Mouse (Mus musculus) spleen, postnatal 4 days (tissue): ENCODE results near the gene Pcdh18.

Experiments used
- DNase-seq, 2 experiments: peaks; one replicate each; pipeline ENCODE4 v3.0.0; 2022; ENCODE audit warnings: low spot score in 2 of 2

Gene Pcdh18

DNA sequence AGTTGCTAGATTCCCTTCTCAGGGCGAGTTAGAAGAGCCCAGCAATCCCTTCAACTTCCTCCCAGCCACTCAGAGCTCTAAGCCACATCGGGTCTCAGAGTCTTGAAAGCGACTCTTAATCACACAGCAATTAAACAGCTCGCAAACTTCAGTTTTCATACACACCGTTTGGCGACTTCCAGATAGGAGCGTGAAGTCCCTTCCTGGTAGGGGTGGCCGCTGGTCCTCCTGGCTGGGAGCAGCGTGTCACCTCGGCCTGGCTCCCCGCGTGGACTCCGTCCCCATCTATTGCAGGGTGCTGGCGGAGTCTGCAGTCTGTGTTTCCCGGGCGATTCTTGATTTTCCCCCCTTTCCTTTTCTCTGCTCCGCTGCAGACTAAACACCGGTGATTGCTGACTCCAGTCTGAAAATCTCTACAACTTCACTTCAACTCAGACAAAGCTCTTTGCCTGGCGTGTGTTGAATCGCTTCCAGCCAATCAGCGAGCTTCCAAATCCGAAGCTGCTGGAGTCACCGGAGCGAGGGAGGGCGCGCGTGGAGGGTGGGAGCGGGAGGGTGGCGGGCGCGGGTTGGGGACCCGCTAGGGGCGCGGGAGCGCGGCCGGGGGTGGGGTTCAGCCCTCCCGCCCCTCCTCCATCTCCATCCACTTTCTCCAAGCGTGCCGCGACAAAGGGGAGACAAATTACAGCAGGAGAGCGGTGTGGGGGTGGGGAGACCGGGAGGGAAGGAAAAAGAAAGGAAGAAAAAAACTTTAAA, at the start of gene Pcdh18:
Gene Pcdh18 (minus strand): TSS at position 456 of the 756 bp plus-strand sequence.
- no peak for DNase-seq

DNA sequence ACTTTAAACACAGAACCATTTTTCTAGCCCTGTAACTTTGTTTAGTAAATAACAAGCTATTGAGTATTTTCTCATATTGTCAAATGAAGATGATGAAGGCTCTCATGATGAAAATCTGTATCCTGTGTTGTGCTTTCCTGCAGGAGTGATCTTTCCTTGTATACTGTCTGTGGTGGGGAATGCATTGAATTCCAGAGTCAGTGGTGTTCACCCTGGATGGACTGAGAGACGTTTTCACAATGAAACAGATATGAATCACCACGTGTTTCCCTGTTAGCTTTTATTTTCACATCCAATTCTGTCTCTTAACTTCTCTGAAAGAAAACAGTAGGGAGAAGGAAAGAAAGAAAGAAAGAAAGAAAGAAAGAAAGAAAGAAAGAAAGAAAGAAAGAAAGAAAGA, 49.7 kb upstream of the Pcdh18 start:
- DNase-seq = no peak

DNA sequence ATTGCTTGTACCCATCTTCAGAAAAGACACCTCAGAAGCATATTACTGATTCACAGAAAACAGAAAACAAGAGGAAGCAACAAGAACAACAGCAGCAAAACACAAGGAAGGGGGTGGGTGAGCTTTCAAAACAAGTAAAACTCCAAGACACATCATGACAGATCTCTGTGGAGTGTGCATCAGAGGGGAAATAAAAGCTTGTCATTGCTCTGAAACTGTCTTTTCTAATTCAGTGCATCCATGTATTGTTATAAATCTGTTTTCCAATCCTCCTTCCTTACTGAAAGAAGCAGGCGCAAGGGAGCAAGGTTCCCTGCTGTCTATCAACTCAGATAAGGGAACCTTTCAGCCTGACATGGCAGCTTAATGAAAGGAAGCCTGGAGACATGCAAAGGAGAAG, 48.4 kb upstream of the Pcdh18 start:
- DNase-seq = no peak

DNA sequence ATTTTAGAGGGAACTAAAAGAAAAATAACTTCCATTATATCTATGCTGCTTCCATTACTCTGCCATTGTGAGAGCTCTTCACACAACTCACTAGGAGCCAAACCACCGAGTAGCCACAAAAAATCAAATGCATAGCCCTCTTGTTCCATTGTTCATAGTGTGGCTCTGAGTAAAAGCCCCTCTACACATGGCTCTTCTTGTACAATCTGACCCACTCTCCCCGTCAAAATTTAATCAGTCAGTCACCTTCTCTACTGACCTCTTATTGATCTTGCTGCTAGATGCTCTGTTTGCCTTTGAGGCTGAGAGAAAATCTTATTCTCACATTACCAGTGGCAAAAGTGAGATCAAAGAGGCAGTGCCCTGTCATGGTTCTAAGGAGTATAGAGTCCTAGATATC, 31.2 kb upstream of the Pcdh18 start:
- no peak for DNase-seq

DNA sequence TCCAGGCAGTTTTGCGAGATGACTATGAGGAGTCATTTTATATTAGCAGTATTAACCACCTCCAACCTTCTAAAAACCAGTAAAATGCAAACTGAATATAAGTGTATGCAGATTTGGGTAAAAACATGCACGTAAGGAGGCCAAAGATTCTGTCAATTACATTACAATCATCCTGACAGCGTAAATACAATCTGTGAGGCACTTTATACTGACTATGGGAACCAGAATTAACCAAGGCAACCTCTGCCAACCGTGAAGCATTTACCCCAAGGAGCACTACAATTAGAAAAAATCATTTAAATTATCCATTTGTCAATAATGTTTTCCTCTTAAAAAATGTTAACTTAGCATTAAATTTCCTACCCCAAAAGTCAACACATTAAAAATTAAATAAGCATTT, 30.6 kb upstream of the Pcdh18 start:
- DNase-seq = no peak

DNA sequence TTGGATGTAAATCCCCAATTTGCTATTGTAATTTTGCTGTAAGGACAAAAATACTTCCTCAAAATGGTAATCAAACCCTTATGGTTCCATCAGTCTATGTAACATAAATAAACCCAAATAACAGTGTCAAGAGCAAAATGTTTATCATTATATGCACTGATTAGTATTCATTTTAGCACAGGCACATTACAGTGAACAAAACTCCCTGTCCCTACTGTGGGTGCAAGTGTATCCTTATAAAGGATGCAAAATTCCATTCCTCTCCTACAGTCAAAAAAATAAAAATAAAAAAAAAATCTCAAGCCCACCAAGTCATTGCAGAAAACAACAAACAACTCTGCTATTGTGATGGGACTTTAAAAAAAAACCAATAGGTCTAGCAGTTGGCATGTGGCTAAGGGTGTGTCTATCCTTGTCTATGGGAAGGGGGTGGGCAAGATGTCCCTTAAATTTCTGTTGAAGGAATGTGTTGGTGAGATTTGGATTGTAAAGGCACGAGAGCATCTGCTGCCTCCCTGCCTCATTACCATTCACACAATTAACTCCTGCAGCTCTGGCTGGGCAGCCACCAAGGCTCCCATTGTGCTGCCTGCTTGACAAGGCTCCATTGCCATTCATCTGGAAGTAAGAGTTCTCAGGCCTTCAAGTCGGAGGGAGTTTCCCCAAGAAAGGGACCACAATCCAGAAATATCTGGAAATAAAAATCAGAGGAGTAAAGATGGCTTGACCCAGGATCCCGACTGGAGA, 12.0 kb upstream of the Pcdh18 start:
- no peak for DNase-seq

DNA sequence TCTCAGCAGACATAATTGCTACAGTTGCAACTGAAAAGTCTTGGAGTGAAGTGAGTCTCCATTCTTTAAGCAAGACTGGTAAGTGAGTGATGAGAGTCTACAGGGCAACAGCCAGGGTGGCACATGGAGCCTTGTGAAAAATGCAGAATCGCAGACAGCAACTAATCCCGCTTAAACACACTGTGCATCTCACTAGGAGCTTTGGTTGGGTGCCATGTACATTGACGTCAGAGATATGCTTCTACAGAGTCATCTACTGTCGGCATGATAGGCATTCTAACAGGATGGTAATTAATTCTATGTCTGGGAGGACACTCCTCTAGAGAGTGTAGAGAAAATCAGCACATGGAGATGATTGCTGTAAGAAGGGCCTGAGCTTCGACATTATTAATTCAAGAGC, 5.6 kb upstream of the Pcdh18 start:
- no peak for DNase-seq

DNA sequence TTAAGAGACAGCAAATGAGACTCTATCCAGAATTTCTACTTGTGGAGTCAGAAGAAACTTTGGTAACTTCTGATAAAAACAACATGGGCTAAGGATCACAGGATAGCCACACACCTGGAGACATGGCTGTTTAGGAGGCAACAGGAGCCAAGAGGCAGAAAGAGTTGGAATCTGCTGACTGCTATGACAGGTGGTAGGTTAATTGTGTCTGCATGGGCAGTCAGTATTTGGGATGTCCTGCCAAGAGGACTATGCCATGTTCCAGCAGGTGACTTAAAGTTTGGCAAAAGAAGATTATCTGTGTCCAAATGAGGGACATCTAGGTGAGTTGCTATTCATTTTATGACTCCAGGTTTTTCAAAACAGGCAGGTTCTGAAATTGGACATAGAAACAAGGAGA, 4.8 kb upstream of the Pcdh18 start:
- no peak for DNase-seq

DNA sequence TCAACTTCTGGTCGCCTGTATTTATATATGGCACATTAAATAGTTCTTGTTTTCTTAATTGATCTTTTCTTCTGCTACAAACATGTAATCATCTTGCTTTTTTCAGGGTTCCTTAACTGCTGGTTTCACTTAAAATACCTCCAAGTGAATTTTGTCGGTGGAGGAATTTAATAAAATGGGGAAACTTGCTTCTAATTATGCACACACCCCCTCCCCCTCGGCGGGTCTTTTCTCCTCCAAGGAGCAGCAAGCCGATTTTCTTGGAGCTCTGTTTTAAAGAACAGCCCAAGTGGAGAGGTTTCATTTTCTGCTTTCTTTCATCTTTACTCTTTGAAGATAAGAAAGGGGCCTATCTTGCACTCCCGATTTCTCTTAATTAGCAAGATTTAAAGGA, 498 bp upstream of the Pcdh18 start:
- no peak for DNase-seq

DNA sequence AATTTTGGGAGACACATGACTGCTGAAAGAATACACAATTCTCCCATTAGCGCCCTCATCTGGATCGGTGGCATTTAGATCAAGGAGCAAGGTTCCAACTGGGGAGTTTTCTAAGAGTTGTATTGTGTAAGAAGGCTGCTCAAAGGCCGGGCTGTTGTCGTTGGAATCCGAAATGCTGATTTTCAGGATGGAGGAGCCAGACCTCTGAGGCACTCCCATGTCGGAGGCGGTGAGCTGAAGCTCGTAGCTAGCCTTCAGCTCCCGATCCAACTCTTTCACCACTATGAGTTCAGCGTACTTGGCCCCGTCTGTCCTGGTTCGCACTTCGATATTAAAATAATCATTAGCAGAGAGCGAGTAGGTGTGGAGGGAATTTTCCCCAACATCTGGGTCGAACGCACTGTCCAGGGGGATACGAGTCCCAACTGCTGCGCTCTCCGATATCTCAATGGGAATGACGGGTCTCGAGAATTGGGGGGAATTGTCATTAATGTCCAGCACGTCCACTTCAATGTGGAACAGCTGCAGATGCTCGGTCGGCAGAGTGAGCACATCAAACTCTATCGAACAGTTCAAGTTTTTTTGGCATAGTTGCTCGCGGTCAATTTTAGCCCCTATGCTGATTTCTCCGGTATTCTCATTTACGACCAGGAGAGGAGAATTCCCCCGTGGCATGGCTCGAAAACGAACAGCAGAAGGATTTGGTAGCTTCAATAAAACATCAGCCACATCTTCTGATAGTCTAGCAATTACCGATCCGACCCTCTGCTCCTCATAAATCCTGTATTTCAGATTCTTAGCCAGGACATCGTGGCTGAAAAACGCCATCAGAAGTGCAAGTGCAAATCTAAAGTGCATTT, 909 bp downstream of the Pcdh18 start:
- no peak for DNase-seq

DNA sequence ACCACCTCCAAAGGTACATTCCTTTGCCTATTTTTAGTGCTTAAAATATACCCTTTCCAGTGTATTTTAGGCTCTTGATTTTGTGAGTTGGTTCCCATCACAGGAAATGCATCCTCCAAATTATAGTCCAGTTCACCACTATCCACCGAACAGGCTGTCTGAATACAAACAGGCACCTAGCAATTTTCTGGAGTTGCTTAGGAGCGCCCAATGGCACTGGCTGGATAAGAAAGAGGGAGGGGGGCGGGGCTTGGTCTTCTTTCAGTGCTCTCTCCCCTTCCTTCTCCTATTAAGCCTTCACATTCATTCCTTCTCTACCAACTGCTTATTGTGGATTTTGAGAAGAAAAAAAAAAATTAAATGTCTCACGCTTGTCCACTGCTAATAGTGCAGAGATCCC, 4.4 kb downstream of the Pcdh18 start:
- DNase-seq = no peak

DNA sequence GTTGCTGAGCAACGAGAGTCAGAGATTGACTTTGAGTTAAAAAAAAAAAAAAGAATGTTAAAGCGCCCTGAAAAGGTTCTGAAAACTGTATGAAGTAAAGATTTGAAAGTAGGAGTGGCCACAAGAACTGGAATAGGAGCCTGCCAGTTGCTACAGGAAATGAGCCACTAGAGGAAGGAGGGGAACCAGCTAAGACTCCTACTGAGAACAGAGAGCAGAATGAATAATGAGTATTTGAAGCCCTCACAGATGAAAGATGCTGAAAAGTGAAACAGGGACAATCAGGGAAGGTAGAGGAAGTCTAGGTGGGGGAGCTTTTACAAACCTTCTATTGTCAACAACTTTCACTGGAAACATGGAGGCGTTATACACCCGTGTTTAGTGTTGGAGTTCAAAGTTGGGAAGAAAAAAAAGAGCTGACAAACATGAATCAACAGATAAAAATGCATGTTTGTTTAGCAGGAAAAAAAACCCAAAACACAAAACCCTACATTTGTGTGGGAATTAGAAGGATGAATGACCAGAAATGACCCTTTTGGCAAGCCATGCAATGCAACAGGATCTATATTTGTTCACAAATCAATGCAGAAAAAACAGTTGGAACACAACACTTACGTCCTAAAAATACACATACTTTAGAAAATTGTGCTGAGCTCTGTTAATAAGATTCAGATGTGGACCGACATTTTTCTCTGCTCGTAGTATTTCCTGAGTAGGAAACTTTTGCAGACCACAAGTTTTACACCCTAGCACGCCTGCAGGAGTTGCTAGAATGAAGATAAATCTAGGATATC, 7.4 kb downstream of the Pcdh18 start:
- no peak for DNase-seq

DNA sequence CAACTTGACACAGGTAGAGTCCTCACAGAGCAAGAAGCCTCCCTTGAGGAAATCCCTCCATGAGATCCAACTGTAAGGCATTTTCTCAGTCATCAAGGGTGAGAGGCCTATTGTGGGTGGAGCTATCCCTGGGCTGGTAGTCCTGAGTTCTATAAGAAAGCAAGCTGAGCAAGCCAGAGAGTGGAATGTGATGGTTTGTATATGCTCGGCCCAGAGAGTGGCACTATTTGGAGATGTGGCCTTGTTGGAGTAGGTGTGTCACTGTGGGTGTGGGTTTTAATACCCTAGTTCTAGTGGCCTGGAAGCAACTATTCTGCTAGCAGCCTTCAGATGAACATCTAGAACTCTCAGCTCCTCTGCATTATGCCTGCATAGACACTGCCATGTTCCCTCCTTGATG, 9.1 kb downstream of the Pcdh18 start:
- no peak for DNase-seq

DNA sequence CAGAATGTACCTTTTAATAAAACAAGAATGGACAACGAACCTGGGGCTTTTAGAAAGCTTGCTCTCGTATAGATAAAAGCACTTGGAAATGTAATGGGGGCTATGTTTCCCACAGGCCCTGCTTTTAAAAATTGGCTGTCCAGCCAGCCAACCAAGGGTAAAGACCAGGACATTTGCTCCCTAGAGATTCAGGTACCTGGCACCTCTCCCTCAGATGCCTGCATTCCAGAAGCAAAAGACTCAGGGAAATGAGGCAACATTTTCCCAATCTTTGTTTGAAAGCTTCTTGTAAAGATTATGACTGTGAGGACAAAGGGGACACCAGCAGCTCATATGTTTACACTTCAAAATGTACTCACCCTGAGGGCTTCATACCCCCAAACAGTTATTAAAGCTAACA, 18.1 kb downstream of the Pcdh18 start:
- DNase-seq = no peak

DNA sequence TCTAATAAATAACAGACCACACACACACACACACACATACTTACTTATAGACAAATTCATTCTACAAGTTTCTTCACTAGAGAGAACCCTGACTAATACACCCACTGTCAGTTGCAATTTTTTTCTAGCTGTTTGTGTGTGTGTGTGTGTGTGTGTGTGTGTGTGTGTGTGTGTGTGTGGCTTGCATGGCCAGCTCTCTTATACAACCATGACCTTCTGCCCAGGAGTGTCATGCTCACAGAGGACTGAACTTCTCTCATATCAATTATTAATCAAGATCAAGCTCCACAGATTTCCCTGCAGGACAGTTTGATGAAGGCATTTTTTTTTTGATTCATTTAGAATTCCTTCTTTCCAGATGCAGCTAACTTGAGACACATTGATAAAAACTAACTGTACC, 18.6 kb downstream of the Pcdh18 start:
- DNase-seq = no peak

DNA sequence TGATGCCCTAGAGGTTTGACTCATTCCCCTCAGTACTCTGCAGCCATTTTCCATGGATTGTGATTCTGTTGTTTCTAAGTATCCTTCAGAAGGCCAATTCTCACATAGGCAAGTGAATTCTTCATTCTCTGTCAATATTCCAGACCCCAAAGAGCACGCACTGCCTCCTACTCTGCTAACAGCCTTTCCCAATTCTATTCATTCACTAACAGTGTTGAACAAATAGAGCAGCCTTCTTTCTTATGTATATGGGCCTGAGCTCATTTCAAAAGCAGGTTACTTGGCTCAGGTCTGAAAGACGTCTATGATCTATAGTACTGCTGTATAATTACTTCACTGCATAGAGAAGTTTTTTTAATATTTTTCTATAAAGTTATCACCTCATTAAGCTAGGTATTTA, 50.6 kb downstream of the Pcdh18 start:
- no peak for DNase-seq

DNA sequence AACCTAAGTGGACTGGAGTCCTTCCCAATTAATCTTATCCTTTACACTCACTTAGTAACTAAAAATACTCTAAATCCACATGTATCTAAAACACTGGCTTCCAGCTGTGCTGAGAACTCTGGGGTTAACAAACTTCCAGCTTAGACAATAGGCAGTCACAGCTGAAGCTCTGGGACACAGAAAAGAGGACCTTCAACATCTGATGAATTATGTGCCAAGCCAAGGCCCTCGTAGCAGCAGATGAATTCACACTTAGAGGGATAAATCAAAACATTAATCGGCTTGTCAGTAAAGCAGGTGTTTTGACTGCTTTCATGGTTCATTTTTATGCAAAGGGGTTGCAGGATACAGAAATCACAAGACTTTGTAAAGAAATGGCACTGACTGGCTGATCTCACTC, 57.2 kb downstream of the Pcdh18 start:
- no peak for DNase-seq
